Mouse (Mus musculus): ENCODE results near the gene Abcg3.

DNA sequence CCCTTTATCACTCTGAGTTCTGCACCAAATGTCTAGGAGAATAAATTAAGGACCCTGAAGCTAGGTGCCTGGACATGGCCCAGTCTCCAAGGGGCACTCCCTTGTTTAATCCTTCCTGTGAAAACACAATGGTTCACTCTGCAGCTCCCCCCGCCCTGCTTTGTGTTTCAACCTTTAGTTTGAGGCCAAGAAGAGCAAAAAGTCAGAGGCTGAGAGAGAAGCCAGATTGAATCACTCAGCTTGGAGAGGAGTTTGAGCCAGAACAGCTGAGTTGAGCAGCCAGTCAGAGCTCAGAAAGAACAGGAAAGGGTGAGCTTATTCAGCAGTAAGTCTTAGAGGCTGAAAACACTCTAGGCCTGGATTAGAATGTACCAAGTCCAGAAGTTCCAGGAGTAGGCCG, 5.5 kb upstream of the Abcg3 start:
- TF ChIP-seq CTCF (IDR thresholded peaks at IDR 0.05; ENCODE audit: borderline replicate concordance, insufficient read depth, low read length) (no peak), POLR2A (IDR thresholded peaks at IDR 0.05; ENCODE audit: low read depth, low read length) (no peak)

All from embryonic fibroblast, embryonic 13.5 days (primary cell).